Mouse (Mus musculus) forebrain, embryonic 16.5 days (tissue): ENCODE data around the gene Pik3r5. TPM values are rescaled to one million over a fixed set of nuclear protein-coding genes. Genes with fewer than 3 reads are reported as not detected.

Experiments used
- ATAC-seq: fragments of 200-750 bp; cut with Nextera tagmentation; 2 replicates; pipeline ENCODE4 v1.8.0; 2017; ENCODE audit warnings: mild to moderate bottlenecking, moderate library complexity
- H3K27ac ChIP-seq: fragments of 300-500 bp; sonication (generic); 2 replicates; pipeline ENCODE4 v1.5.1; 2014; ENCODE audit warnings: low read length, control low read depth
- H3K27me3 ChIP-seq: fragments of 300-500 bp; sonication (generic); replicated peaks from 2 replicates; pipeline ENCODE4 v1.6.1; 2014; ENCODE audit warnings: low read length; ENCODE audit not compliant: control insufficient read depth, insufficient read depth
- H3K36me3 ChIP-seq: fragments of 300-500 bp; sonication (generic); 2 replicates; pipeline ENCODE4 v1.6.1; 2014; ENCODE audit not compliant: control insufficient read depth, insufficient read depth
- H3K4me1 ChIP-seq: fragments of 300-500 bp; sonication (generic); replicated peaks from 2 replicates; pipeline ENCODE4 v1.6.1; 2014; ENCODE audit warnings: low read length; ENCODE audit not compliant: control insufficient read depth, insufficient read depth
- H3K4me2 ChIP-seq: fragments of 300-500 bp; sonication (generic); 2 replicates; pipeline ENCODE4 v1.6.1; 2014; ENCODE audit warnings: mild to moderate bottlenecking, low read length, control low read depth
- H3K4me3 ChIP-seq: fragments of 300-500 bp; sonication (generic); replicated peaks from 2 replicates; pipeline ENCODE4 v1.5.1; 2014; ENCODE audit warnings: mild to moderate bottlenecking, low read length, control low read depth
- H3K9ac ChIP-seq: fragments of 300-500 bp; sonication (generic); replicated peaks from 2 replicates; pipeline ENCODE4 v1.6.1; 2014; ENCODE audit warnings: low read depth, low read length, control low read depth
- H3K9me3 ChIP-seq: fragments of 300-500 bp; sonication (generic); 2 replicates; pipeline ENCODE4 v1.6.1; 2016; ENCODE audit warnings: low read length; ENCODE audit not compliant: control insufficient read depth
- WGBS: fragments of 180-500 bp; shearing (Covaris S2); extraction: QIAGEN DNeasy Blood & Tissue Kit; methylation state at CpG from one replicate; pipeline ENCODE4 v1.1.7; 2014; 5-methylcytosine and 5-hydroxymethylcytosine counted together
- polyA plus RNA-seq: library from polyadenylated mRNA; unstranded; fragments of >200 nt; fragmentation: Nextera tagmentation; extraction: Ambion mirVana; gene quantifications from 2 replicates; pipeline ENCODE4 v1.2.1, GENCODE M21; 2015

Pik3r5 gene
- polyA plus RNA-seq, 1 experiment from 2014 or later = 0.11 TPM

GRCm38 (mm10) chr11:68425492-68426315 is 6.2 kb upstream of the Pik3r5 start:
- Histone ChIP-seq H3K4me1 (no peaks in the 10 kb centered on the region), H3K36me3 (no peaks in the 10 kb centered on the region), H3K4me2 (no peak overlapping the region), H3K4me3 (no peak overlapping the region), H3K9me3 (no peaks in the 10 kb centered on the region), H3K27ac (no peak overlapping the region), H3K27me3 (no peaks in the 10 kb centered on the region), H3K9ac (no peak overlapping the region)
- WGBS = 30% methylated on average over 8 of the region's 8 CpGs
- ATAC-seq = no peak

- H3K4me2 ChIP-seq = no peak overlapping the region
- no peak overlapping the region for H3K27ac ChIP-seq
- no peaks in the 10 kb centered on the region for H3K9me3 ChIP-seq
- H3K36me3 ChIP-seq = no peaks in the 10 kb centered on the region
- H3K4me1 ChIP-seq = no peaks in the 10 kb centered on the region; the same call in 1 of the 2 replicates
- H3K9ac ChIP-seq = no peak overlapping the region
- WGBS = 81% methylated on average over 5 of the region's 5 CpGs
- ATAC-seq = no peak
- no peak overlapping the region for H3K4me3 ChIP-seq
- H3K27me3 ChIP-seq = no peaks in the 10 kb centered on the region
Observed at GRCm38 (mm10) chr11:68427083-68427570, 4.8 kb upstream of the Pik3r5 start.

GRCm38 (mm10) chr11:68430662-68431061 is 1.3 kb upstream of the Pik3r5 start:
- H3K36me3 ChIP-seq = no peaks in the 10 kb centered on the region
- no peak overlapping the region for H3K27ac ChIP-seq
- no peak overlapping the region for H3K9ac ChIP-seq
- 68% methylated on average over 5 of the region's 5 CpGs for WGBS
- H3K4me1 ChIP-seq = no peaks in the 10 kb centered on the region; the same call in 1 of the 2 replicates
- no peak for ATAC-seq
- H3K27me3 ChIP-seq = 0 out of 2 replicates have a peak, but pooled peaks cover 2% of the 10 kb centered on the region
- no peak overlapping the region for H3K4me2 ChIP-seq
- H3K4me3 ChIP-seq = no peak overlapping the region
- no peaks in the 10 kb centered on the region for H3K9me3 ChIP-seq

DNA sequence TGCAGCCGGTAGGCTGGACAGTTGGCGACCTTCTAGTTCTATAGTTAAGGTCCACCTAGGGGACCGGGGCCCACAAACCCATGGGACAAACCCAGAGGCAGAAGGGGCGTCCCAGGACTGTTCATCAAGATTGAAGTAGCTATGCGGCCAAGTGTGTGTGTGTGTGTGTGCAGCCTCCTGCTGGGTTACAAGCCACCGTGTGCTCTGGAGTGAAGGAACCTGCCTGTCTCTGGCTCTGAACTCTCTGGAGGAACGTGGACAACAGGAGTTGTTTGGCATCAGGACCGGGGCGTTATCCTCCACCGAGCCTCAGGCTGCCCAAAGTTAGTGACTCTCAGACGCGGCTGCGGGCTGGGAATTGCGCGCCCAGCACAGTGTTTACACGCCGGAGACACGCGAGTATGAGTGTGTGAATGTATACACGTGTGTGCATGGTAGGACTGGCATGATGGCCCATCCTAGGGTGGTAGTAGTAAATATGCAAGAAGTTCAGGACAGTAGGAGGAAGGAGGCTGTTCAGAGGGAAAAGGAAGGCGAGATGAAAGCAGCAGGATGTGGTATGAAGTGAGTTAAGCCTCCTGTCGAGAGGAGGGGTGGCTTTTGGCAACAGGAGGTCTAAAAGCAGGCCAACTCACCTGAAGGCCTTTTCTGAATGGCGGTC is 570 bp downstream of the Pik3r5 start:
- H3K36me3 ChIP-seq = no peaks in the 10 kb centered on the region
- peak overlapping the region; percentile 40 for H3K4me3 ChIP-seq
- no peaks in the 10 kb centered on the region; the same call in 1 of the 2 replicates for H3K4me1 ChIP-seq
- 0 out of 2 replicates have a peak, but pooled peaks cover 2% of the 10 kb centered on the region for H3K27me3 ChIP-seq
- H3K27ac ChIP-seq = no peak overlapping the region
- WGBS = 31% methylated on average over 23 of the region's 23 CpGs
- no peak overlapping the region for H3K9ac ChIP-seq
- H3K9me3 ChIP-seq = no peaks in the 10 kb centered on the region
- ATAC-seq = no peak
- peak overlapping the region; percentile 50 for H3K4me2 ChIP-seq

DNA sequence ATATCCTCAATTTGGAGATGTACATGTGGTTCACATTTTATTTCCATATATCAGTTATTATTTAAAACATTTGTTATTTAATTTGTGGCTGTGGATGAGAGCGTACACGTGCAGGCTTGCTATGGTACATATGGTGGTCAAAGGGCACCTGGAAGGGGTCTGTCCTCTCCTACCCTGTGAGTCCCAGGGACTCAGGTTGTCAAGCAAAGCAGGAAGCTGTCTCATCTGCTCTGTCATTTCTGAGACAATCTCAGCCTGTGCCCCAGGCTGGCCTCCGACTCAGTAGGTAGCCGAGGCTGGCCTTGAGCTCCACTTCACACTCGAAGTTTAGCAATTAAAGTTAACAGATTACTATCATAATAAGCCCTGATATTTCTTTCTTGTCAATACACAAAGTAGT is 1.6 kb downstream of the Pik3r5 start:
- 86% methylated on average over 5 of the region's 5 CpGs for WGBS
- no peaks in the 10 kb centered on the region for H3K36me3 ChIP-seq
- no peak overlapping the region for H3K4me2 ChIP-seq
- no peak overlapping the region for H3K9ac ChIP-seq
- no peaks in the 10 kb centered on the region; the same call in 1 of the 2 replicates for H3K4me1 ChIP-seq
- no peak overlapping the region for H3K27ac ChIP-seq
- H3K4me3 ChIP-seq = no peak overlapping the region
- H3K9me3 ChIP-seq = no peaks in the 10 kb centered on the region
- H3K27me3 ChIP-seq = 0 out of 2 replicates have a peak, but pooled peaks cover 2% of the 10 kb centered on the region
- no peak for ATAC-seq

DNA sequence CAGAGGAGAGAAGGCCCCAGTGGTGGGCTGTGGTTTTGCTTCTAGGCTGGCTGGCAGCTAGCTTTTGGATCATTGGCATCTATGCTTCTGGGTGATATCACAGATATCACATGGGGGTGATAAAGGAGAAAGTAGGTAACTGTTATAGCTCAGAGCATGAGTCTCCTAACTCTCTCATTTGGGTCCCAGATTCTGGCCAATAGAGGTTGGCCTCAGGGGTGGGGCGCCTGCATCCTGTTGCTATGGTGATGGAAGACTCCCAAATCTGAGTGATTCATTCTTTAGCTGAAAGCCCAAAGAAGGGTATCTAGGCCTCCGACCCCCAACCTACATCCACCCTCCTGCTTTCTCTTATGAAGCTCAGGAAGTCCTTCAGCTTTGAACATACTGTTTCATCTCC is 2.8 kb downstream of the Pik3r5 start:
- no peak overlapping the region for H3K9ac ChIP-seq
- H3K9me3 ChIP-seq = no peaks in the 10 kb centered on the region
- no peaks in the 10 kb centered on the region; the same call in 1 of the 2 replicates for H3K4me1 ChIP-seq
- H3K36me3 ChIP-seq = no peaks in the 10 kb centered on the region
- H3K27ac ChIP-seq = no peak overlapping the region
- H3K4me3 ChIP-seq = no peak overlapping the region
- H3K4me2 ChIP-seq = no peak overlapping the region
- no peak for ATAC-seq
- whole genome bisulfite sequencing = 85% methylated on average over 2 of the region's 2 CpGs
- H3K27me3 ChIP-seq = 0 out of 2 replicates have a peak, but pooled peaks cover 2% of the 10 kb centered on the region

GRCm38 (mm10) chr11:68435601-68436000 is 3.7 kb downstream of the Pik3r5 start:
- 0 out of 2 replicates have a peak, but pooled peaks cover 2% of the 10 kb centered on the region for H3K27me3 ChIP-seq
- no peak overlapping the region for H3K27ac ChIP-seq
- no peak for ATAC-seq
- no peaks in the 10 kb centered on the region for H3K9me3 ChIP-seq
- no peaks in the 10 kb centered on the region for H3K36me3 ChIP-seq
- no peaks in the 10 kb centered on the region; the same call in 1 of the 2 replicates for H3K4me1 ChIP-seq
- H3K4me2 ChIP-seq = no peak overlapping the region
- no peak overlapping the region for H3K9ac ChIP-seq
- WGBS = 96% methylated on average over 4 of the region's 4 CpGs
- no peak overlapping the region for H3K4me3 ChIP-seq

DNA sequence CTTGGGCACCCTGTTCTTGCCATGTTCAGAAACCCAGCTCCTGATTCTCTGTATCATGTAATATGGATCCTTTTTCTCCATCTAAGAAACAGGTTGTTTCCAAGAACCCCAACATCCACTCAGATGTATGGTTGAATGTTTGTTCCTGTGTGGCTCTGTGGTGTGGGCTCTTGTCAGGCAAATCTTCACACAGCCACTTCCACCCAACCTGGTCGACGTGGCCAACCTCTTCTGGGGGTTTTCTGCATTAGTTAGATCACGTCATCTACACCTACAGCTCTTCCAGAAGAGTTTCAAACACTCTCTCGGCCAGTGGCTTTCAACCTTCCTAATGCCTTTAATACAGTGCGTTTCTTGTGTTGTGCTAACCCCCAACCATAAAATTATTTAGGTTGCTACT is 4.5 kb downstream of the Pik3r5 start:
- Histone ChIP-seq H3K4me1 (no peaks in the 10 kb centered on the region; the same call in 1 of the 2 replicates), H3K9ac (no peak overlapping the region), H3K36me3 (no peaks in the 10 kb centered on the region), H3K27me3 (0 out of 2 replicates have a peak, but pooled peaks cover 2% of the 10 kb centered on the region), H3K9me3 (no peaks in the 10 kb centered on the region), H3K4me2 (no peak overlapping the region), H3K27ac (no peak overlapping the region), H3K4me3 (no peak overlapping the region)
- 87% methylated on average over 5 of the region's 5 CpGs for WGBS
- ATAC-seq = no peak

DNA sequence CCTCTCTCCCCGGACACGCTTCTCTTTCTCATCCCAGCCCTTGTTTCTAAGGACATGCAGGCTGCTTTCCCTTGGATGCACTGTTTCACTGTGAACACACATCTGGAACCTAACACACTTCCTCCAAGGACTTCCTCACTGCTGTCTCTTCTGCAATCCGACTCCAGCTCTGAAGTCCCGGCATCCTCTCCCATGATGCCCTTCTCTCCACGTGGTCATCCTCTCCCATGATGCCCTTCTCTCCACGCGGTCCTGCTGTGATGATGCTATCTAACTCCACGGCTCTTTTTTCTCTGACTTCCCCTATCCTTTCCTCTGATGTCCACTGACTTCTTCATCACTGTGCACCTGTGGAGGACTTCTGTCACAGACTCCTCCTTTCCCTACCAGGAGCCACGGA is 8.2 kb downstream of the Pik3r5 start:
- H3K27ac ChIP-seq = no peak overlapping the region
- H3K36me3 ChIP-seq = no peaks in the 10 kb centered on the region
- H3K27me3 ChIP-seq = no peaks in the 10 kb centered on the region
- H3K4me3 ChIP-seq = no peak overlapping the region
- no peaks in the 10 kb centered on the region for H3K4me1 ChIP-seq
- H3K9me3 ChIP-seq = no peaks in the 10 kb centered on the region
- H3K4me2 ChIP-seq = no peak overlapping the region
- no peak for ATAC-seq
- 84% methylated on average over 9 of the region's 9 CpGs for WGBS
- no peak overlapping the region for H3K9ac ChIP-seq
